Mouse (Mus musculus): ENCODE results near the gene Aatk.

Gene Aatk

GRCm38 (mm10) chr11:120046553-120047191 lies at the start of gene Aatk:
Aatk (minus strand) TSS chr11:120047167.
- peak; percentile 66 for DNase-seq

- no peak for DNase-seq
Measured at GRCm38 (mm10) chr11:120092817-120093591, 46.0 kb upstream of the Aatk start.

- DNase-seq, result no peak
Measured at GRCm38 (mm10) chr11:120090661-120091060, 43.7 kb upstream of the Aatk start.

GRCm38 (mm10) chr11:120086702-120087152 lies 39.8 kb upstream of the Aatk start, which contains the start of gene Cep131:
Cep131 (minus strand) TSS chr11:120086827.
- DNase-seq, result peak; percentile 97

- peak; percentile 63 for DNase-seq
Measured at GRCm38 (mm10) chr11:120085891-120086627, 39.1 kb upstream of the Aatk start.

- no peak for DNase-seq
Measured at GRCm38 (mm10) chr11:120080282-120080681, 33.3 kb upstream of the Aatk start.

GRCm38 (mm10) chr11:120076191-120076590 lies 29.2 kb upstream of the Aatk start:
- no peak for DNase-seq

- DNase-seq, result no peak
Measured at GRCm38 (mm10) chr11:120072986-120073647, 26.1 kb upstream of the Aatk start.

GRCm38 (mm10) chr11:120071731-120072320 lies 24.9 kb upstream of the Aatk start:
- no peak for DNase-seq

GRCm38 (mm10) chr11:120071065-120071464 lies 24.1 kb upstream of the Aatk start:
- DNase-seq, result no peak

GRCm38 (mm10) chr11:120070286-120070930 lies 23.4 kb upstream of the Aatk start:
- no peak for DNase-seq

- DNase-seq, result no peak
Measured at GRCm38 (mm10) chr11:120069261-120069660, 22.3 kb upstream of the Aatk start.

- no peak for DNase-seq
Measured at GRCm38 (mm10) chr11:120067834-120068233, 20.9 kb upstream of the Aatk start.

- DNase-seq, result peak; percentile 73
Measured at GRCm38 (mm10) chr11:120065291-120065690, 18.3 kb upstream of the Aatk start.

- no peak for DNase-seq
Measured at GRCm38 (mm10) chr11:120064668-120065040, 17.7 kb upstream of the Aatk start.

GRCm38 (mm10) chr11:120064006-120064667 lies 17.2 kb upstream of the Aatk start:
- DNase-seq, result no peak

- DNase-seq, result no peak
Measured at GRCm38 (mm10) chr11:120063326-120063725, 16.4 kb upstream of the Aatk start.

- DNase-seq, result no peak
Measured at GRCm38 (mm10) chr11:120060634-120061033, 13.7 kb upstream of the Aatk start.

GRCm38 (mm10) chr11:120055953-120056732 lies 9.2 kb upstream of the Aatk start:
- DNase-seq, result no peak

- DNase-seq, result no peak
Measured at GRCm38 (mm10) chr11:120053846-120054245, 6.9 kb upstream of the Aatk start.

GRCm38 (mm10) chr11:120052274-120052673 lies 5.3 kb upstream of the Aatk start:
- DNase-seq, result no peak
